Mouse (Mus musculus): ENCODE data around the gene Ddx43.
"Not testable (repeated sequence)": the region's sequence is repeated elsewhere in the genome, so short reads cannot be mapped to it uniquely, and the experiment has no call there.

Gene Ddx43

DNA sequence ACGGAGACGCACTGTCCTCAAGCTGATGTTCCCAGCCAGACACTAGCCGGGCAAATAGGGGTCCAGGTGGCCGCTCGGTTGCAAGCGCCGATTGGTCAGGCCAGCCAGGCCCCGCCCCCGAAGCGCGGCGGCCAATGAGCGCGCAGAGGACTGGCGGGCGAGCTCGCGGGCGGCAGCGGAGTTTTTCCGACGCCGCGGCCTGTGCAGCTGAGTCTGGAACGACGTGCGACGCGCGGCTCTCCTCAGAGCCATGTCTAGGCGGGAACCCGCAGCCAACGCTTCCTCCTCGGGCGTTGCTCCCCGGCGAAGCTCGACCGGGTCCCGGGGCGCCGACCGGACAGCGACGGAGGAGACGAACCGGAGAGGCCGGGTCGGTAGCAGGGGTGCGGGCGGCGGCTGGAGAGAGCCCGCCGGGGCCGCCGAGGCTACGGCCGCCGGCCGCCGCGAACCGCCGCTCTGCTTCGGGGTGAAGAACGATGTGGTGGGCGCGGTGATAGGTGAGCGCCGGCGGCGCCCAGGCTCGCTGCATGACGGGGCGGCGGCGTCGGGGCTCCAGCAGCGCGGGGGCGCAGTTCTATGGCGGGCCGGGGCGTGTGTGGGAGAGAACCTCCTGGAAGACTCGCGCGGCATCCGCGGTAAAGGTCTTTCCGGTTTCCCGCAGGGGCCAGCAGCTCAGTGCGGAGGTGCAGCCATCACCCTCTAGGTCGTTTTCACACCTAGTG is at the start of gene Ddx43:
TSS of gene Ddx43 (plus strand) at position 148 of the 722 bp plus-strand sequence.
- peak; percentile 69 to 76 for DNase-seq

- no peak for DNase-seq
Observed at GRCm38 (mm10) chr9:78347004-78347403, 48.6 kb upstream of the Ddx43 start.

DNA sequence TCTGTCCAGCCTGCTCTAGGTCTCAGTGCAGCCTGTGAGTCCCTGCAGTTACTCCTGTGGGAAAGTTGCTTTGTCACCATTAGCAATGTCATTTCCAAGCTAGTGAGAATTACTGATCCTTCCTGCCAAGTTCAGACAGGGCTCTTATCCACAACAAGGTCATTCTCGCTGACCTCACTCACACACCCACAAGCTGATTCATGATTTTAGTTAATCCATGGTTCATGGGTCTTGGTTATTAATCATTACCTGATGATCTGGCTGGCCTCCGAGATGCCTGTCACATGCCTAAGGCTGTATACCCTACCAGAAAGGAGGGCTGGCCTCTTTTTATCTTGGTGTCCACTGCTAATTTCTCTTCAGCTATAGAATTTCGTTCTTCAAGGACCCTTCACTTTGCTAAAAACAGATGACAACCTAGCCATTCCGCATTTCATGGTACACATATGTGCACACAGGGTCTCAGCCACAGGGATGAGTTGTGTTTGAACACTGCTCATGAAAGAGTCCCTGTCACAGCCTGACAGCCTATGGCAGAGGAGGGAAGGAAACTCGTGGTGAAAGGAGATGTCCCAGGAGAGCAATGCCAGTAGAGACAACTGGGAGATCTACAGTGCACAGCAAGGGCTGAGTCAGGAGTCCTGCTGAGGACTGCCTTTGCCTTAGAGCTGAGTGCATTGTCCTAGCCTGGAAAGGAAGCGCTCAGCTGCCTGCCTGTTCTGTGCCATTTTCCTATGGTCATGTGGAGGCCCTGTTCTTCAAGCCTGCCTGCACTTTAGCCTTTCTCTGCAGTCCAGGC is 47.2 kb upstream of the Ddx43 start:
- DNase-seq, result peak; percentile 41 to 56

GRCm38 (mm10) chr9:78349141-78349540 is 46.4 kb upstream of the Ddx43 start:
- DNase-seq, result not testable (repeated sequence)

DNA sequence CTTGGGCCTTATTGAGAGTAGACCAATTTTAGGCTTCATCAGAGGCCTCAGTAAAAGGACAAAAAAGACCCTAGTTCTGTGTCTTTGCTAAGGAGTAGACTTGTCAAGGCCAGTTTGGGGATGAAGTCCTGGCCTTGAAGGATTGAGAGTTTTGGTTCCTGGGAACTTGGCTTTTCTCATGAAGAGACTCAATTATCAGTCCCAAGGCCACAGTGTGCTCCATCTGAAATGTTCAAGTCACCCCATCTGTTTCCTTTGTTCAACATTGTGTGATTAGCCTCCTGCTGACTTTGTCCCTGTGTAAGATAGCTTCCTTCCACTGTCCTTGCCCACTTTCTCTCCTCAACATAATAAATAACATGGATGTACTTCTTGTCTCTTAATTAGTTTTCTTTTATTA is 45.6 kb upstream of the Ddx43 start:
- not testable (repeated sequence) for DNase-seq

DNA sequence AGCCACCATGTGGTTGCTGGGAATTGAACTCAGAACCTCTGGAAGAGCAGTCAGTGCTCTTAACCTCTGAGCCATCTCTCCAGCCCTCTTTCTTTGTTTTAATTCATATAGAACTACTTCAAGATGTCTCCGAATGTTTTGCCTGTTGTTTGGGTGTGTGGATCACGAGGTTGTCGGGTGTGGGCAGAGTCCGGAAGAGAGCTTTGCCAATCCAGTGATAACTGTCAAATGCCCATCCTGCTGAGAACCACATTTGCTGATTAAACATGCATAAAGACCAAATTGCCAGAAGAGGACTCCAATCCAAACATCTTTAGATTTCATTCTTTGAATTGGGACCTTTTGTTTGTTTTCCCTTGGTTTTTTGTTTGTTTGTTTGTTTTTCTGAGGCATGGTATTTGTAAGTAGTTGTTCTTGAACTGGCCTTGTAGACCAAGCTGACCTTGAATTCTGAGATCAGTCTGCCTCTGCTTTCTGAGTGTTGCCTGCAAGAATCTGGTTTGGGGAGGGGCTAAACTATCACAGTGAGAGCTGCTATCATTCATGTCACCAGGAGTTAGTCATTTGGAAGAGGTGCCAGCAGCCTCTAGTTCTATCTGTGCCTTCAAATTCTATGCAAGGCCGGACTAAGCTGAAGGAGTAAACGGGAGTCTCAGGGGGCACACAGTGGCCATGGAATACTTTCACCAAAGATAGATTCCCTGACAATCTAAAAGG is 43.9 kb upstream of the Ddx43 start:
- DNase-seq, result no peak

DNA sequence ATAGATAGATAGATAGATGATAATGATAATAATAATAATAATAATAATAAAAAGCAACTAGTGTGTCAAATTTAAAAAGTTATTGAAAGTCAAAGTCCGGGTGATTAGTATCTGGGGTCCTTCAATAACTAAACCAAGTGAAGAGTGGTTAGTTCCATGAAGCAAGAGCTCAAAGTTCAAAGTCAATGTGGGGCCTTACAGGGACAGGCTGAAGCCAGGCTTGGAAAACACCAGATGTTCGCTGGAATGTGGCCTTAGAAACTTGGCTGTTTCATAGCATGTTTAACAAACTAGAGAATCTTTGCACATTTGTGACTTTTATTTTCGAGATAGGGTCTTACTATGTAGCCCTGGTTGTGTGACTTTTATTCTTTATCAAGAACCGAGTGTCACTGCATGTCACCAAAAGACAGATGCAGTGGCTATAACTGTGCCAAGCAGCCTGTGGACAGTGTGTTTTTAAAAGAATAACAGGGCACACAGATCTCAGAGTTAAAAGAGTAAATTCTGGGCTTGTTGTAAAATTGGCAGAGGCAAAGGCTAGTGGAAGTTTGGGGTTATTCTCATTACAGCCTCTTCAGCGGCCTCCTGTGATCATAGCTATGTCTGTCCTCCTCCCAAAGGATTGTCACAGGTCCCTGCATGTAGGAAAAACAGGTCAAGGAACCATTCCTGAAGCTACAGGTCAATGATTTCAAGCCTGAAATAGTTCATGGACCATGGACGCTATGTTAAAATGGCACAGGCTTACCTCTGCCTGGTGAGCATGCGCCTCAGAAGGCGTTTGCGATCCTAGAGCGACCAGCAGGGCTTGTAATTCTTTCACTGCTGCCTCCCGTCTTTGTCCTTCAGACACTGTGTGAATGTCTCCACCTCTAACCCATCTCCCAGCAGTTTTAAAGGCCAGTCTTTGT is 40.7 kb upstream of the Ddx43 start:
- DNase-seq, result no peak

- no peak for DNase-seq
Observed at GRCm38 (mm10) chr9:78355611-78356010, 40.0 kb upstream of the Ddx43 start, which contains the start of gene Gsta2. Gsta2 (minus strand) TSS chr9:78355788.

DNA sequence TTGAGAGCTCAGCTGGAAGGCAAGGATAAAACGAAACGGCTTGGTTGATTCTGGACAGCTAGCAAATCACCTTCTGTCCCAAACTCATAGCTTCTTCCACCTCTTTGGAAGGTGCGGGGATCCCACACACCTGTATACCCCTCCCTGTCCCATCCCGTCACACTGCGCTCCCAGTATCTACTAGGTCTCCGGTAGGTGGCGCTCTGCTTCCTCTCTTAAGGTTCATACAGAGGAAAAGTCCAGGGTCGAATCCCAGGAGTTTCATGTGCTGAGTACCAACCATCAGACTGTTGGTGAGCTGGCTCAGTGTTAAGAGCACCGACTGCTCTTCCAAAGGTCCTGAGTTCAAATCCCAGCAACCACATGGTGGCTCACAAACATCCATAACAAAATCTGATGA is 37.5 kb upstream of the Ddx43 start:
- DNase-seq, result peak; percentile 82 to 85

DNA sequence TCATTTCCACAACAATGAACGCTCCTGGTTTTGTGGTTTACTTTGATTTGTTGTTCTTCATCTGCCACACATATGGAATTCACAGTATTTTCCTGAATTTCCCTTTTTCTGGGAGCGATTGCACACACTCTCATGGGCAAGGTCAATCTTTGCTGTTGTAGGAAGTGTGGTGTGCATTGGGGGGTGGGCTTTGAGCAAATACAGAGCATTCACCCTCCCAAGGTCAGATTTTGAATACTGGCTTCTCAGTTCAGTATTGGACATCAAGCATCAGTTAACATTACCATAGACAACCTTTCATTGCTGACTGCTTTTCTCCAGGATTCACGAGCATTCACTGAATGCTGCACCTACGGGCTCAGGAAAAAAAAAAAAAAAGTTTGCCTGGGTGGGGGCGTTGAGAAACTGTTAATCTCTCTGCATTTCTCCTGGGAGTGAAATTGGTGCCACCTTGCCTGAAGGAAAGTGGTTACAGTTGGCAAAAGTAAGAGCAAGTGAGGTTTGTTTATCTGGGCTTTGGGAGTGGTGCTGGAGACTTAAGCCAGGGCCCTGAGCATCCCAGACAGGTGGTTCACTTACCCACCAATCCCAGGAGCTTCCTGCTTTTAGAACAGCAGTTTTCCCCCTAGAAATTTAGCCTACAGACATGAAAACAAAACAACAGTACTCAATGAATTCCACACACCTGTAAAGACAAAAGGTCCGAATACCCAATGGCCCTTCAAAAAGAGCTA is 35.7 kb upstream of the Ddx43 start:
- no peak for DNase-seq

DNA sequence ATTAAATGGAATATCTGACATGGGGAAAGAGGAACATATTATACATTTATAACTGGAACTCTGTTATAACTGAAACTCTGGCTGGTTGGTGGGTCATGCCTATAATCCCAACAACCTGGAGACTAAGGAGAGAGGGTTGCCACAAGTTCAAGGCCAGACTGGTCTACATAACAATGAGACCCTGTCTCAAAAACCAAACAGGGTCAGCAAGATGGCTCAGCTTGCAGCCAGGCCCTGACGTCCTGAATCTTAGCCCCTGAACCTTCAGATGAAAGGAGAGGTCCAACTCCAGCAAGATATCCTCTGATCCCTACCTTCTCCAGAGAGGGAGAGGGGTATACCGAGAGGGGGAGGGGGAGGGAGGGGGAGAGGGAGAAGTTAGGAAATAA is 35.1 kb upstream of the Ddx43 start:
- no peak for DNase-seq

DNA sequence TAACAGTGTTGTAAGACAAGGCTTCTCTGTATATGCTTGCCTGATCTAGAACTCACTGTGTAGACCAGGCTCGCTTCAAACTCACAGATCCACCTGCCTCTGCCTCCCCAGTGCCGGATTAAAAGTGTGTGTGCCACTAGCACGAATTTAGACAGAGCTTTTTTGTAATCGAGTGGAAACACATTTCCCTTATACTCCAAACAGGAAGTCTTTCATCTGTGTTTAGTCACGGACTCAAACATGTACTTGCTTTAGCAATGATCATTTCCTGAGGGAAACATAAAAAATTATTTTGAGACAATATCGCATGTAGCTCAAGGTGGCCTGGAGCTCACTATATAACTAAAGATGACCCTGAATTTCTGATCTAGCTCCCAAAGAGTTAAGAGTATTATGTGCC is 32.2 kb upstream of the Ddx43 start:
- no peak for DNase-seq

DNA sequence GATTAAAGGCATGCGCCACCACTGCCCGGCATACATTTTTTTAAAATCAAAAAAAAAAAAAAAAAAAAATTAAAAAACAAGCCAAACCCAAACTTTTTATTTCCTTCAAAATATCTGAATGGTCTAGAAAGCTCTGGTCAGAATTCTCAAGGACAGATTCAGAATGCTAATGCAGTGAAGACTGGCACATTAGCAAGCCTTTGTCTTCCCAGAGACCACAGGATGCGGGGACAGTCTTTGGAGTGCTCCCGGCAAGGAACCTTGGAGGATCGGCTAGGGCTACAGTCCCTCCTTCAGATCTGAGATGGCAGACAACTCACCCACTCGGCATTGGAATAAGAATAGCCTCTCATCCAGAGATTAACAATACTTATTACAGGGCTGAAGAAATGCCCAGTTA is 30.9 kb upstream of the Ddx43 start:
- DNase-seq, result no peak

- no peak for DNase-seq
Observed at GRCm38 (mm10) chr9:78365850-78366544, 29.6 kb upstream of the Ddx43 start.

DNA sequence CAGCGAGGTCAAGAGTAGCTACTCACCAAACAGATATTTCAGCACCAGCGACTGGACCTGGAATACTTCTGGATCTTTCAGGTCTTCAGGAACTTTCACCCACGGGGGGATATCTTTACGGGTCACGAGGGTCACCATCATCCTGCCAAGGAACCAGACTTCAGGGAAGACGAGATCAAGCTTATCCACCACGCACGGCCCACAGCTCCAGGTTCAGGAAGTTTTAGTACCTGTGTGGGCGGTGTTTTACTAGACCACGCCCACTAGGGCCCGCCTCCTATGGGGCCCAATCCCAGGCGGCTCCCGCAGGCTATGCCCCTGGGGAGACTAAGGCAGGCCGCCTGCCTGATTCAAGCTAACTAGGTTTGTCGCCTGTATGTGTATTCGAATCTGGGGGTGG is 27.6 kb upstream of the Ddx43 start, which contains the start of gene Dppa5a:
TSS of gene Dppa5a (minus strand) at position 219 of the 400 bp plus-strand sequence.
- not testable (repeated sequence) for DNase-seq

DNA sequence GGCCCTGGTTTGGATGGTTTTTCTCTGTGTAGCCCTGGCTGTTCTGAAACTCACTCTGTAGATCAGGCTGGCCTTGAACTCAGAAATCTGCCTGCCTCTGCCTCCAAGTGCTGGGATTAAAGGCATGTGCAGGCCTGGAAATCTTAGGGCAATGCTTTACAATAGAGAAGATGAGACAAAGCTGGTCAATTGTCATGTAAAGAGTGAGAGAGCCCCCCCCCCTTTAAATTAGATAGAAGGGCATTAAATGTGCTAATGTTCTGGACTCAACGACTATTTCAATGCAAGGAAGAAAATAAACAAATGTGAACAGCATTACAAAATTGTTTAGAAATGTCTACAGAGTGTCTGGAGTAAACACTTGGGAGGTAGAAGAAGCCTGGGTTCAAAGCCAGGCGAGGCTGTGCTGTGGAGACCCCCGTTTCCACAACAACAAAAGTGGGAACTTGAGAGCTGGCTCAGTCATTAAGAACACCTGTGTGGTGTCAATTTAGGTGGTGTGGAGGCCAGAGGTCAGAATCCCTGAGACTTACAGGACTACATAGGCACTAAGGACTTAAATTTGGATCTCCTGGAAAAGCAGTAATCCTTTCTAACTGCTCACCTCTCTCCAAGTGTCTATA is 26.8 kb upstream of the Ddx43 start:
- DNase-seq, result no peak

GRCm38 (mm10) chr9:78369349-78369748 is 26.2 kb upstream of the Ddx43 start:
- no peak for DNase-seq

- DNase-seq, result no peak
Observed at GRCm38 (mm10) chr9:78369786-78370185, 25.8 kb upstream of the Ddx43 start.

DNA sequence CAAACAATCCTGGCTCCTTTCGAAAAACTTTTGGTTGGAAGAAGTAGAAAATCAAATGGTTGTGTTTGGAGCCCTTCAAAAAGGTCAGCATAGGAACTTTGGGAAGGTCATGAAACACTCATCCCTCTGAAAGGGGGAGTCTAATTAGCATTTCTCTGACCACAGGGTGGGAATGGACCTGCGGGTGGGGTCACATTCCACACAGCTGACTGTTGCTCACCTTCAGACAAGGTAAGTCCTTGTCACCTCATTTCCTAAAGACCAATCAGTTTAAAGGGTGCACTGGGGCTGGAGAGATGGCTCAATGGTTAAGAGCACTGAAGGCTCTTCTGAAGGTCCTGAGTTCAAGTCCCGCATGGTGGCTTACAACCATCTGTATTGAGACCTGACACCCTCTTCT is 24.1 kb upstream of the Ddx43 start:
- no peak for DNase-seq

GRCm38 (mm10) chr9:78372827-78373504 is 22.6 kb upstream of the Ddx43 start:
- DNase-seq, result no peak

All from kidney, postnatal 4 days (tissue).